Comparison of ENCODE assay signal across 8 mouse cellular contexts in the genomic region with DNA sequence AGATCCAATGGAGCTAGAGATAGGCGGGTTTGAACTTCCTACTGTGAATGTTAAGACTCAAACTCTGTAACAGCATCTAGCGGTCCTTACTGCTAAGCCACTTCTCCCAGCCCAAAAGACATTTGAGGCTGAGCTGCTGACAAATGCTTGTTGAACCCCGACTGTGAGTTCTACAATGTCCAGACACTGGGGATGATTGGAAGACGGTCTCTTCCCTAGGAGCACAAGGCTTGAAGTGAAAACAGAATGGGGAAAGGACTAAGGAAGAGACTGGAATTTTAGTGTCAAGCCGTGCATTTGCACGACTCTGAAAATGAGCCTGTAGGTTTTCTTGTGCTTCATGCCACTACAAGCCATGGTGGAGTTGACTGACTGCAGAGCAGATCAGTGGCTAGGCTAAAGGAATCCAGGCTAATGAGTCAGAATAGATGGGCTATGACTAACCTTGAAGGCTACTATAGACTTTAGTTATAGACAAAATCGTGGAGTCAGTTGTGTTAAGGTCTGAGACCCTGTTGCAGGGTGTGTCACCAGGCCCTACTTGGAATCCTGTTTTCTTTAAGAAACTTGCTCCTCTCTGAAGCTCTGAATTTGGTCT. TPM values are rescaled to one million over a fixed set of nuclear protein-coding genes. Genes with fewer than 3 reads are reported as not detected.
A peak's percentile ranks its signal among the peaks of the same experiment; 100 is the strongest.
DNase-seq lines count a peak whose midpoint lies in the region; ATAC-seq and TF ChIP-seq lines count a peak whose summit lies in the region.

No protein-coding gene starts in this region.

- peaks cover 23% of the 10 kb centered on the region for H3K36me3 ChIP-seq in kidney, embryonic 15.5 days
- H3K36me3 ChIP-seq in hindbrain, embryonic 16.5 days (ENCODE audit: control insufficient read depth, insufficient read depth, low read length) = peaks cover 2% of the 10 kb centered on the region; the same call in 1 of the 2 replicates
- no peaks in the 10 kb centered on the region; the same call in 1 of the 2 replicates for H3K36me3 ChIP-seq in midbrain, embryonic 16.5 days (ENCODE audit: control insufficient read depth, insufficient read depth, low read length)

- peaks cover 12% of the 10 kb centered on the region for H3K4me1 ChIP-seq in kidney, embryonic 15.5 days
- H3K4me1 ChIP-seq in cortical plate, adult 2 months (ENCODE audit: control insufficient read depth, insufficient read depth, low read length) = no peaks in the 10 kb centered on the region; the same call in 1 of the 2 replicates
- peaks cover 15% of the 10 kb centered on the region for H3K4me1 ChIP-seq in hindbrain, embryonic 16.5 days (ENCODE audit: control insufficient read depth, insufficient read depth, low read depth, low read length)
- H3K4me1 ChIP-seq in midbrain, embryonic 16.5 days (ENCODE audit: control insufficient read depth, insufficient read depth, low read length) = peaks cover 18% of the 10 kb centered on the region

- WGBS in kidney, embryonic 15.5 days = 63% methylated on average over 7 of the region's 7 CpGs
- 61% methylated on average over 7 of the region's 7 CpGs for WGBS in hindbrain, embryonic 16.5 days
- 57% methylated on average over 7 of the region's 7 CpGs for WGBS in midbrain, embryonic 16.5 days

- DNase-seq in kidney, adult 8-10 months = no peak
- DNase-seq in ovary, postnatal 14 days (ENCODE audit: low spot score) = no peak
- no peak for DNase-seq in c-Kit-positive CD71-positive TER-119-positive erythroid progenitor cells, embryonic 14.5 days (ENCODE audit: low spot score)
- no peak for DNase-seq in ovary, postnatal 36 days (ENCODE audit: low spot score)

- H3K9me3 ChIP-seq in kidney, embryonic 15.5 days (replicated peaks) = no peaks in the 10 kb centered on the region
- no peaks in the 10 kb centered on the region for H3K9me3 ChIP-seq in hindbrain, embryonic 16.5 days (ENCODE audit: control insufficient read depth, low read length)
- no peaks in the 10 kb centered on the region for H3K9me3 ChIP-seq in midbrain, embryonic 16.5 days (replicated peaks; ENCODE audit: control insufficient read depth, low read length, poor library complexity, severe bottlenecking)

- H3K9ac ChIP-seq in kidney, embryonic 15.5 days = no peak overlapping the region
- H3K9ac ChIP-seq in hindbrain, embryonic 16.5 days (ENCODE audit: low read depth, low read length) = peak overlapping the region; percentile 57
- H3K9ac ChIP-seq in midbrain, embryonic 16.5 days (ENCODE audit: low read depth, low read length) = peak overlapping the region; percentile 52; the same call in 1 of the 2 replicates

- H3K4me2 ChIP-seq in kidney, embryonic 15.5 days = peak overlapping the region; percentile 65
- peak overlapping the region; percentile 55 for H3K4me2 ChIP-seq in hindbrain, embryonic 16.5 days (ENCODE audit: low read length)
- peak overlapping the region; percentile 51 for H3K4me2 ChIP-seq in midbrain, embryonic 16.5 days (ENCODE audit: low read length)

- no peak for TF ChIP-seq POLR2A in cortical plate, adult 2 months (IDR thresholded peaks at IDR 0.05; ENCODE audit: extremely low read depth, insufficient read depth, low read length)

- no peak for ATAC-seq in kidney, embryonic 15.5 days (replicated peaks; ENCODE audit: low FRiP score)
- ATAC-seq in hindbrain, embryonic 16.5 days = no peak
- ATAC-seq in midbrain, embryonic 16.5 days = peak; percentile 10; the same call in 1 of the 2 replicates

- no peaks in the 10 kb centered on the region for H3K27me3 ChIP-seq in kidney, embryonic 15.5 days
- H3K27me3 ChIP-seq in hindbrain, embryonic 16.5 days (replicated peaks; ENCODE audit: control insufficient read depth, insufficient read depth, low read length) = no peaks in the 10 kb centered on the region
- no peaks in the 10 kb centered on the region for H3K27me3 ChIP-seq in midbrain, embryonic 16.5 days (ENCODE audit: control insufficient read depth, insufficient read depth, low read depth, low read length)

- peak overlapping the region; percentile 74 for H3K4me3 ChIP-seq in kidney, embryonic 15.5 days (replicated peaks)
- H3K4me3 ChIP-seq in cortical plate, adult 2 months (ENCODE audit: insufficient read depth, low read length) = peak overlapping the region; percentile 75
- H3K4me3 ChIP-seq in hindbrain, embryonic 16.5 days (ENCODE audit: low read length) = peak overlapping the region; percentile 89
- peak overlapping the region; percentile 96 for H3K4me3 ChIP-seq in midbrain, embryonic 16.5 days (ENCODE audit: low read depth, low read length)

- no peak for TF ChIP-seq CTCF in cortical plate, adult 2 months (IDR thresholded peaks at IDR 0.05; ENCODE audit: extremely low read depth, insufficient read depth, low read length)

- no peak overlapping the region for H3K27ac ChIP-seq in kidney, embryonic 15.5 days
- no peak overlapping the region for H3K27ac ChIP-seq in cortical plate, adult 2 months (ENCODE audit: insufficient read depth, low read length)
- H3K27ac ChIP-seq in hindbrain, embryonic 16.5 days (ENCODE audit: low read depth, low read length) = no peak overlapping the region
- H3K27ac ChIP-seq in midbrain, embryonic 16.5 days (ENCODE audit: low read length) = peak overlapping the region; percentile 61

RNA-seq across cellular contexts. Expression of a gene that starts 0.6 kb away (rescaled TPM):
- 60.0 and 65.0 TPM in 2 replicates for polyA plus RNA-seq in kidney, embryonic 15.5 days (2015; fragmentation: Nextera tagmentation; extraction: Ambion mirVana)
- polyA plus RNA-seq in cortical plate, adult 2 months (2012; rRNA removed) = 47.6 and 53.4 TPM in 2 replicates
- 65.2 and 71.4 TPM in 2 replicates for polyA plus RNA-seq in hindbrain, embryonic 16.5 days (2015; fragmentation: Nextera tagmentation; extraction: Ambion mirVana)
- polyA plus RNA-seq in midbrain, embryonic 16.5 days (2015; fragmentation: Nextera tagmentation; extraction: Ambion mirVana) = 63.4 and 64.2 TPM in 2 replicates

RNA-seq across cellular contexts. Expression of a gene that starts 36.7 kb away (rescaled TPM):
- 3.7 and 4.9 TPM in 2 replicates for polyA plus RNA-seq in kidney, embryonic 15.5 days (2015; fragmentation: Nextera tagmentation; extraction: Ambion mirVana)
- polyA plus RNA-seq in cortical plate, adult 2 months (2012; rRNA removed) = 4.0 and 4.9 TPM in 2 replicates
- 2.2 and 2.5 TPM in 2 replicates for polyA plus RNA-seq in hindbrain, embryonic 16.5 days (2015; fragmentation: Nextera tagmentation; extraction: Ambion mirVana)
- polyA plus RNA-seq in midbrain, embryonic 16.5 days (2015; fragmentation: Nextera tagmentation; extraction: Ambion mirVana) = 2.4 and 3.4 TPM in 2 replicates

RNA-seq across cellular contexts. Expression of a gene that starts 36.9 kb away (rescaled TPM):
- 11.1 and 12.3 TPM in 2 replicates for polyA plus RNA-seq in kidney, embryonic 15.5 days (2015; fragmentation: Nextera tagmentation; extraction: Ambion mirVana)
- 14.6 and 16.1 TPM in 2 replicates for polyA plus RNA-seq in cortical plate, adult 2 months (2012; rRNA removed)
- polyA plus RNA-seq in hindbrain, embryonic 16.5 days (2015; fragmentation: Nextera tagmentation; extraction: Ambion mirVana) = 6.3 and 7.0 TPM in 2 replicates
- 5.3 and 5.8 TPM in 2 replicates for polyA plus RNA-seq in midbrain, embryonic 16.5 days (2015; fragmentation: Nextera tagmentation; extraction: Ambion mirVana)

RNA-seq across cellular contexts. Expression of a gene that starts 40.8 kb away (rescaled TPM):
- 66.2 and 71.2 TPM in 2 replicates for polyA plus RNA-seq in kidney, embryonic 15.5 days (2015; fragmentation: Nextera tagmentation; extraction: Ambion mirVana)
- 87.7 and 88.1 TPM in 2 replicates for polyA plus RNA-seq in cortical plate, adult 2 months (2012; rRNA removed)
- polyA plus RNA-seq in hindbrain, embryonic 16.5 days (2015; fragmentation: Nextera tagmentation; extraction: Ambion mirVana) = 5.5 and 7.1 TPM in 2 replicates
- 3.6 and 5.7 TPM in 2 replicates for polyA plus RNA-seq in midbrain, embryonic 16.5 days (2015; fragmentation: Nextera tagmentation; extraction: Ambion mirVana)

RNA-seq across cellular contexts. Expression of a gene that starts 46.2 kb away (rescaled TPM):
- polyA plus RNA-seq in kidney, embryonic 15.5 days (2015; fragmentation: Nextera tagmentation; extraction: Ambion mirVana) = 66.2 and 68.1 TPM in 2 replicates
- polyA plus RNA-seq in cortical plate, adult 2 months (2012; rRNA removed) = 104 and 108 TPM in 2 replicates
- 66.8 and 72.5 TPM in 2 replicates for polyA plus RNA-seq in hindbrain, embryonic 16.5 days (2015; fragmentation: Nextera tagmentation; extraction: Ambion mirVana)
- 68.4 and 71.8 TPM in 2 replicates for polyA plus RNA-seq in midbrain, embryonic 16.5 days (2015; fragmentation: Nextera tagmentation; extraction: Ambion mirVana)
